Mouse (Mus musculus) right cerebral cortex, postnatal 36 days (tissue): ENCODE data around the gene Gm17334.

ENCODE experiments used
- DNase-seq, 2 experiments: peaks; one replicate each; pipeline ENCODE4 v3.0.0; 2022; ENCODE audit warnings: low spot score in 2 of 2, mixed read lengths in 1 of 2

Gene Gm17334

DNA sequence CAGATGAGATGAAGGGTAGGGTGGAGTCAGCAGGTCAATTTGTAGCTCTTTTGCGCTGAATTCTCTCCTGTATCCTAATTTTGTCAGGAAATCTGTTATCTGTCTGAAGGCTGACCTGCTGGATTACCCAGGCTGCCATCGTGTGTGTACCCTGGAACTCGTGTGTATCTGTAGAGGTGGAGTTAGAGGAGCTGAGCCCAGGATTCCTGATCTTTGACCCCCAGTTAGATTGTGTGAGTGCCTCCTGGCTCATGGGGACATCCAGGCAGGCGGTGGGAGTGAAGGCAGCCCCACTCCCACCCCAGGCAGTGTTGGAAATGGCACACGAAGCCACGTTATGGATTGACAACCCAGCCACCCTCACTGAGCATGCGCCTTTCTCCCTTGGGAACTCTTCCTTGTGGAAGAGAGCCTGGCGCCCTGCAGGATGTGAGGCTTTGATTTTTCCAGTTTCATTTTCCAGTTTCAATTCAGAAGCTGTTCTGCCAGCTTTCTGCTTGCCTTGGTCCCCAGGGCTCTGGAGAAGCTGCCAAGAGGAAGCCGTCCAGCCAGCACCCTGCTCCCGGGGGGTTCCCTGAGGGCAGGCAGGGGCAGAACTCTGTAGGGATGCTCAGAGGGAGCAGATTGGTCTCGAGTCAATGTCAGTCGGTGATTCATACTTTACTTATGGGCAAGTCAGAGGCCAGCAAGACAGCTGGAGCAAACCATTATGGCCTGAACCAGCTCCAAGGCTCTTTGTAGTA, 23.6 kb upstream of the Gm17334 start:
- DNase-seq: no peak

DNA sequence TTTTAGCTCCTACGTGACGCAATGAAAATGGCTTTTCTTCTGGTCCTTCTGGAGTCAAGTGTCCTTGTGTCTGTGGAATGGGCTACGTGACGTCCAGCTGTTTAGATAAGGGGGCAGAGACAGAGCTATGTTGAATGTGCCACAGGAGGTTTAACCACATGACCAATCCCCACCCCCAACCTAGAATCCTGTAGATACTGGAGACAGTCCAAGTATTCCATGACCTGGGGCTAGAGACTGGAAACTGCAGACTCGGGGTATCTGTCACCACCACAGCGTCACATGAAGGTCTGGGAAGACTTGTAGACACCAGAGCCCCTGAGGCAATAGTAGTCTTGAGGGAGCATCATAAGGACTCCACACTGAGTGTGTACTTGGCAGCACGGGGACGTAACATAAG, 22.8 kb upstream of the Gm17334 start:
- DNase-seq: no peak

DNA sequence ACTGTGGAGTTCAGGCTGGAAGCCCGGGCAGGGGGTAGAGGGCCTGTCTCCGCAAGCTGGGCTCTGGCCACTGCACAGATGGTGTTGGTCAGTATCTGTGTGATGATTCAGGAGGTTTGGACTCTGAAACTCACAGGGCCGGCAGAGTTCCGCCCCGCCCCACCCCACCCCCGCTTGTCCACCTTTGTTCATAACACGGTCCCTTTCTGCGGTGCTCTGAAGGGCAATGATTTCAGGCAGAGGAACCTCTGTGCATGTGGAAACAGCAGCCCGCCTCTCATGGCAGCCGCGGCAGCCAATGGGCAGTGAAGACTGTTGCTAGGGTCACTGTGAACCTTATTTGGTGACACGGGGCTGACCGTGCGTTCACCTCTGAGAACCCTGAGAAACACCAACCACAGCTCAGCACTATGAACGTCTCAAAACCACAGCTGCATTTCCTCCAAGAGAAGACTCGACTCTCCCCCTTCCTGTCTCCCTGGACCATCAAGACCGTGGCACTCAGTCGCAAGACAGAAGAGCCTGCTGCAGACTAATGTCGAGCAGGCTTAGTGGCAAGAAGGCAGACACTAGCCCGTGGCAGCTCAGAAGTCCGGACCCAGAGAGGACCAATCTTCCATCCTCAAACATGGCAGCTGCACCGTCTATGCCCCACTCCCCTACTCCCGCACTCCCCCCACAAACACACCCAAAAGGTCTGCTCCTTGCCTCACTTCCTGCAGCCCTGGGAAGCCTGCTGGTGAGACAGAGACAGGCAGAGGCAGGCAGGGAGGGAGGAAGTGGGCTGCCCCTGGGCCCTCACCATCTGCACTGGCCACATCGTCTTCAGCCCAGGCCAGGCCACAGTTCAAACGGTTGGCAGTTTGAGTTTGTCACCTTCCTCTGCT, 21.9 kb upstream of the Gm17334 start:
- no peak for DNase-seq

DNA sequence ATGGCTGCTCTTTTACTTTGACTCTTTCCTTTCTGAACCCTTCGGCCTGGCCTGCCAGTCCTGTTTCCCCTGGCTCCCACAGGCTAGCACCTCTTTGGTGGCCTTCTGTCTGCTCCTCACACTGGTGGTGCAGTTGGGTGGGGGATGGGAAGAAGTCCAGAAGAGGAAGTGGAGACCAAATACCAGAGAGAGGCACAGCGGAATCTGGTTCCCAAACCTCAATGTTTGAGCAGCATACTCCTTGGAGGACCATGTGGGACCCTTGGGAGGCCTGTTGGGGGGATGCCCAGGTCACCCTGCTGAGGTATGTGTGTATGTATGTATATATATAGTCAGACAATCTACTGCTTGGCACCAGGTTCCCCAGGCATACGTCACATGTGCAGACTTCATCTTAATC, 21.0 kb upstream of the Gm17334 start:
- no peak for DNase-seq

DNA sequence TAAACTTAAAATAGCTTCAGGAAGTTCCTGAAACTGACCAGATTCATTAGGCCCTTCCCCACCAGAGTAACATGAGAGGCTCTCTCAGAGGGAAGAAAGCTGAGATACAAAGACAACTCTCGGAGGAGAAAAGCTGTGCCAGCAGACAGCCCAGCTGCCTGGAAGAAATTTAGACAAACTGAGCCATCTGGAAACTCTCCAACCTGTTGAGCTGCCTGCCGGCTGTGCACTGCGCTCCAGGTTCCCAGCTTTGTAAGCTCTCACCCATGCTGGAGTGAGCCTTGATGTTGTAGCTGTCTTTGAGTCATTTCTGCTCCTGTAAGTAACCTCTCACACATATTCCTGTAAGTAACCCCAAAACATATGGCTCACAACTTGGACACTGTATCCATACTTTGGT, 20.0 kb upstream of the Gm17334 start:
- DNase-seq: peak; percentile 24 to 31

DNA sequence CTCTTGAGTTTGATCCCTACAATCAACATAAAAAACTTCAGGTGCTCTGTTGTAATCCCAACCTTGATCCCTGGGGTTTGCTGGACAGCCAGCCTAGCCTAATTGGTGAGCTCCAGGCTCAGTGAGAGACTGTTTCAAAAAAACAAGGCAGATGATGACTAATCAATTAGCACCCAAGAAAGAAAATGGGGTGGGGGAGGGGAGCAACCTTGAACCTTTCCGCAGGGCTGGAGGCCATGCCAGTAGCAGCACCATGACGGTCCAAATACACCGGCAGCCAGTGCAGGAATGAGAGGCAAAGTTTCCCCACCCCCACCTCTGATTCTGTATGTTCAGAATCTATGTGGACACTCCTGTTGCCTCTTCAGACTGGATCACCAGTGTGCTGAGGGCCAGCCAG, 16.3 kb upstream of the Gm17334 start:
- DNase-seq: no peak

DNA sequence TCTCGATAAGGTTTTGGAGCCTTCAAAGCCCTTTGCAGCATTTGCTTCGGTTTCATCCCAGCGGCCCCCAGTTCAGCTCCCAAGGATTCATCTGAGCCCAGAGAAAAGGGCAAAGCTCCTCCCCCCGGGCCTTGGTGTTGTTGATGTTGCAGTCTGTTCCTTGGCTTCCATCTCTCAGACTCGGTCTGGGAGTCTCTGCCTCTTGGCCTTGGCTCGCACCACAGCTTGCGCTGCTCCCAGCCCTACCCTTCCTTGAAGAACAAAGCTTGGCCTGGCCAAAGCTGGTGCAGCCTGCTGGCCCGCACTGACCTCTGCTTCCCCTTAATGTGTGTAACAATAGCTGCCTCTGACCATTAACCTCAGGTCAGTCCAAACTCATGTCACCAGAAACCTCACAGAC, 15.2 kb upstream of the Gm17334 start:
- DNase-seq: no peak

DNA sequence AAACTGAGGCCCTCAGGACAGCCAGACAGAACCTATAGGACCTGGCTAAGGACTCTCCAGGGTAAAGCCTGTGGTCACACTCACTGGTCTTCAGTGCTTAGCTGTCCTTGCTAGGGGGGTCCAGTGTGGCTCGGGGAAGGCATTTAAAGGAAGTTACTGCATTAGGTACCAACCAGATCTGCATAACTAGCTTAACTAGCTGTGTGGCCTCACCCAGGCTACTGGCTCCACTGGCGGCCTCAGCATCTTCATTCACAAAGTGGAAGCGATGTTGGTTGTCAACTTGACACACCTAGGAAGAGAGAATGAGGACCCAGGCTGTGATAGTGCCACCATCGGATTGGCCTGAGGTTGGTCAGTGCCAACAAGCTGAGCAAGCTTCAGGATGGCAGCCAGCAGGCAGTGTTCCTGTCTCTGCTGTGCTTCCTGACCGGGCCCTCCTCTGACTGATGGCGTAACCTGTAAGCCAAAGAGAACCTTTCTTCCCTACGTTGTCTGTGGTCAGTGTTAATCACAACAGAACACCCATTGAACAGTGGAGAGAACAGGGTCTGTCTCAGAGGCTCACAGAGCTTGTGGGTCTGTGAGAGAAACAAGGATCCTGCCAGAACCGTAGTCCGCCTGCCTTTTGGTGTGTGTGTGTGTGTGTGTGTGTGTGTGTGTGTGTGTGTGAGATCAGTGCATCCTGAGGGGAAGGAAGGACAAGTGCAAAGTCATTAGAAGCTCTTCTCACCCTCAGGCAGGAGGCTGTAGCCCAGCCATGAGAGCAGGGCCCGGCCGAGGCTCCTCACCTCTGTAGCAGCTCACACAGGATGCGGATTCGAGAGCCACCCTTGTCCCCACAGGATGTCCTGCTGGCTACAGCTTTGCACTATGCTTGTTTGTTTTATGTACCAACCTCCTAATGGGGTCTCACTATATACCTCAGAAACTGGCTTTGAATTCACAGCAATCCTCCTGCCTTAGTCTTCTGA, 13.4 kb upstream of the Gm17334 start:
- DNase-seq: no peak

DNA sequence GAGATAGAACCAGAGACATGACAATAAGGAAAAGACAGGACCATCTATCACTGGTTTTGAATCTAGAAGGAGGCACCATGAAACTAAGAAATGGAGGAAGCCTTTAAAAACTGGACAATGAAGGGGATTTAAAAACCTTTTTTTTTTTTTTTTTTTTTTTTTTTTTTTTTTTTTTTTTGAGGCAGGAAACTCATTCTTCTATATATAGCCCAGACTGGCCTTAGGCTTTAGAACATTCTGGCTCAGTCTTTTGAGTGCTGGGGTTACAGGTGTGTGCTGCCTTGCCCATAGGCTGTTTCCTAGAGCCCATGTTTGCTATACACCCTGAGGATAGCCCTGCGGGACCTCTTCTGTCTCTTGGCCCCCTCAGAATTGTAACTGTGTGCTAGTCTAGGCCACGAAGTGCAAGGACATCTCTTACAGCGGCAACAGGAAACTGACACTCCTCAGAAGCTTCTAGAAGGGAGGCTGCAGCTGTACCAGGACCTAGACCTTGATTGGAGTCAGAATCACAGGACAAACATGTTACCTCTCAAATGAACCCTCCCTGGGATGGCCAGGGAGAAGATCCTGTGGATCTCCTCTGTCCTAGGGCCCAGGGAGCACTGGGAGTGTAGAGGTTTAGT, 12.4 kb upstream of the Gm17334 start:
- no peak for DNase-seq

DNA sequence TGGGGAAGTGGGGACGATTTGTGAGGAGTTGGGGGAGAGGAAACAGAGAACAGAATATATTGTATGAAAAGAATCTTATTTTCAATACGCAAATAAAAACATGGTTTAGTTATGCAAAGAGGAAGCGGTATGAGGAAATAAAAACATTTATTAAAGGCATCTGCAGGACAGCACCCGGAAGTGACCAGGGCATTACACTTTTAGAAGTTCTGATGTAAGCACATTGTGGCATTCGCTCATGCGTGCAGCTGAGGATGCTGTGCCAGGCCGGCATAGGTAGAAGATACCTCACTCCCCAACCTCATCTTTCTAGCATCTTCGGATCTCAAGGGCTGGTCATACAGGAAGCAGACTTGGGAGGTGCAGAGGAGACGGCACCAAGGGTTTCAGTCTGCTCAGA, 10.3 kb upstream of the Gm17334 start:
- DNase-seq: no peak

DNA sequence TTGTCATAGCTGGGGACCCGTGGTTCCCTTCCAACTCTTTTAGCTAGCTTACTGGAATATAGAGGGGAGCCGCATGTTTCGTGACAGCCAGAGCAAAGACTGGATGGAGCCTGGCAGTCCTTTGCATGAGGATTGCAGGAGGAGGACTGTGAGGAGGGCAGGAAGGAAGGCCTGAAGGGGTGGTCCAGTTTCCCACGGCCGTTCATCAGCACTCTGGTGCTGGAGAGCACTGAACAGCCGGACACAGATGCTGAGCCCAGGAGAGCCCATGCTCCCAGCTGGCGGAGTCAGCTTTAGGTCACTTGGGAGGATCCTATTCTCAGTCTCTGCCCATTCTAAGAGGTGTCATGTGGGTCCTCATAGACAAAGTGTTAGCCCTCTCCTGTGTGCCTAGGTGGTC, 9.0 kb upstream of the Gm17334 start:
- DNase-seq: no peak

DNA sequence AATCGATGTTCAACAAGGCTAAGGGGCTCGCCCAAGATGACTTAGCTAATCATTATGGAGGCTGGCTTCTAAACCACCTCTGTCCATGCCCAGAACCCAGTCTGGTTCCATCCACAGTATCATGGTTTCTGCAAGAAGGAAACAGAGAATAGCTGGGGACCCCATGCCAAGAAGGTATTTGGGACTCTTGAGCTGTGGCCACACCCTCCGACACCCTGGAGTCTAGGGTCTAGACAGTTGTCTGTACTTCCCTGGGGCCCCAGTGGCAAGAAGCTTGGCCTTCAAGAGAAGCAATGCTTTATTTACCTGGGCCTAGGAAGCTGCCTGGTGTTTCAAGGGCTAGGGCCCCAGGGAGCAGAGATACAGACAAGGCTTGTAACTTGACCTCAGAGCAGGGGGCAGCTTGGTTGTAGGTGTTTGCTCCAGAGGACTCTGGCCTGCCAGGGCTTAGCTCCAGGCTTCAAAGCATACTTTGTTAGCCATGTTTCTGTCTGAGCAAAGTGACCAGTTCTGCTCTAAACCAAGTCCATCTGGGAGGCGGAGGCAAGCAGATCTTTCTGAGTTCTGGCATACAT, 8.3 kb upstream of the Gm17334 start:
- no peak for DNase-seq

DNA sequence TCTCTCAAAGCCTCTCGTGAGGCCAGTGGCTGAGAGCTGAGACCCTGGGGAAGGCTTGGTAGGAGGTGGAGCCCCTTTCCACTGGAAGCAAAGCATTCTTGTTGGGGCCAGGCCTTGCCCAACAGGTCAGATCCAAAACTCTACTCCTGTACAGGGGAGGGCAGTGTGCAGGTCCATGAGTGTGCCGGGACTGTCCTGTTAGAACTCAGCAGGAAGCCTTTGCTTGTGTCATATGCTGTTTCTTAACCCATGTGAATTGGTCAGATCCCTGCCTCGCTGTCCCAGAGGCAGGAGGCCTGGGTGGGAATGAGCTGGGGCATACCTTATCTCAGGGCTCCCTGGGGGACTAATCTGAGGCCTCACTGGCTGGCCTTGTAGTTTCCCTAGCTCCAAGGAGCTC, 7.3 kb upstream of the Gm17334 start:
- no peak for DNase-seq

DNA sequence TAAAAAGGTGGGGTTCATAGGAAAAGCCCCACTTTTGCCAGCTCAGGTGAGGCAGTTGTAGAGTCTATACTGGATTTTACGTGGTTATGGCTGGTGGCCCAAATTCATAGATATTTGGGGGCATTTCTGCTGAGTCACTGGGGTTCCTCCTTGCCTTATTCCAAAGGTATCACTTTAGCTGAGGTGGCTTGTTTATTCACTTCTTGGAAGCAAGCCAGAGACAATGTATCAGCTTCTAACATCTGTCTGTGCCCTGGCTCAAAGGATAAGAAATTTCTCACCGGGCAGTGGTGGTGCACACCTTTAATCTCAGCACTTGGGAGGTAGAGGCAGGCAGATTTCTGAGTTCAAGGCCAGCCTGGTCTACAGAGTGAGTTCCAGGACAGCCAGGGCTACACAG, 6.8 kb upstream of the Gm17334 start:
- DNase-seq: no peak

DNA sequence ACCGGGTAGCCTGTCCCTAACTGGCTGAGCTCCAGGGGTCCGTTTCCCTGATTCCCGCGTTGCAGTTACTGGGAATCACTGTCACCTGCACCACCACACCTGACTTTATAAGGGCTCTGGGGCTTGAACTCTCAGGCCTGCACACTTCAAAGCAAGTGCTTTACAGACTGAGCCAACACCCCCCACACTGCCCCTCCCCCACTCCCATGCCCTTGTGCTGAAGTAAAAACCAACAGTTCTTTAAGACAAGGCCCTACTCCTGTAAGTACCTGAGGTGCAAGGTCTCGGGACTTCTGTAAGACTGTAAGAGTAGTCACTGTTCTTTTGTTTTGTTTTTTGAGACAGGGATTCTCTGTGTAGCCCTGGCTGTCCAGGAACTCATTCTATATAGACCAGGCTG, 5.5 kb upstream of the Gm17334 start:
- DNase-seq: no peak

DNA sequence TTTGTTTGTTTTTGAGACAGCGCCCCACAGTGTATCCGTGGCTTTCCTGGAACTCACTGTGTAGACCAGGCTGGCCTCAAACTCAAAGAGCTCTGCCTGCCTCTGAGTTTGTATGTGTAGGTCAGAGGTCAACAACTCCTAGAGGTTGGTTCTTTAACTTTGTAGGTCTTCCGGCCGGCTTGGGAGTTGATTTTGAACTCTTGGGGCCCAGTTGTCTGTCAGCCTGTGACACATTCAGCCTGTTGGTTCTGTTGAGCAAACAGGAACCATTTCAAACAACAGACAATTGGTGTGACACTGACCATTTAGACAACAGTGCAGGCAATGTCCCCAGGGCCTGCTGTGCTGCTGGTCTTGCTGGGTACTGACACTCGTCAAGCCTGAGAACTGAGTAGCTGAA, 4.7 kb upstream of the Gm17334 start:
- DNase-seq: no peak

DNA sequence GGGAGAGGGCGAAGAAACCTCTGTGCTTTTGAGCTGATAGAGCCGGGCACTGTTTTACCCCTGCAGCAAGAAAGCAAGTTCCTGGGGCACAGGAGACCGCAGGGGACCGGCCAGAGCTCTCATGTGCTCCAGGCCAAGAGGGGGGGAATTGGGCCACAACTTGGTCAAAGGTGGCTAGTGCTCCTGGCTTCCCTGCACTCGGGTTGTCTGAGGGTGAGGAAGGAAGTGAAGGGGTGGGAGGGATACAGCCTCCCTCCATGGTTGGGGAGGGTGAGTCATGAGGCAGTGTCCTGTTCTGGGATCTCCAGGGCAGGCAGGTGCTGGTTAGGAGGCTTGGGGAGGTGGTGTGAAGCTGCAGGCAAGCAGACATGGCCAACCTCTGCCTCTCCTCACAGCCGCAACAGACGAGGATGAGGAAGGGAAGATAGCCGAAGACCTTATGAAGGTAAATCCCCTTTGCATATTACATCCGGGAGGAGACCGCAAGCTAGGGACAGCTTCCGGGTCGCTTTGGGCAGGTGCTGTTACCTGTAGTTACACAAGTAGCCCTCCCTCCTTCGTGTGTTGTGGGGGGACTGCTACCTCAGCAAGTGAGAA, 1.8 kb upstream of the Gm17334 start:
- DNase-seq: no peak

DNA sequence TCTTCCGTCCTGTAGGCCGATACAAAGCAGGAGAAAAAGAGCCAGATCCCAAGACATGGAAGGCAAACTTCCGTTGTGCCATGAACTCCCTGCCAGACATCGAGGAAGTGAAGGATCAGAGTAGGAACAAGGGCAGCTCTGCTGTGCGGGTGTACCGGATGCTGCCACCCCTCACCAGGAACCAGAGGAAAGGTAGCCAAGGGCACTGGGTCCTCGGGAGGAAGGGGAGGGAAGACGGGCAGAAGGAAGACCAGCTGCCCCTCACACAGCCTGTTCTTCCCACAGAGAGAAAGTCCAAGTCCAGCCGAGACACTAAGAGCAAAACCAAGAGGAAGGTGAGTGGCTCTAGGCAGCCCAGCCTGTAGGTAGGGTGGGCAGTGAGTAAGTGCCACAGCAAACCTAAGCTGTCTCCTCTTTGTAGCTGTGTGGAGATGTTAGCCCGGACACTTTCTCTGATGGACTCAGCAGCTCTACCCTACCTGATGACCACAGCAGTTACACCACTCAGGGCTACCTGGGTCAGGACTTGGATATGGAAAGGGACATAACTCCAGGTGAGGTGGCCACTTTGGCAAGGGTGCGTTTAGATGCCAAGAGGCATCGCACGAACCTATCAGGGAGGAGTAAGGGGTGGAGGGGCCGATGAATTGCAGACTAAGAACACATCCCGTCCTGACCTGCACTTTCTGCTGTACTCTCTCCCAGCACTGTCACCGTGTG, 814 bp upstream of the Gm17334 start:
- no peak for DNase-seq

DNA sequence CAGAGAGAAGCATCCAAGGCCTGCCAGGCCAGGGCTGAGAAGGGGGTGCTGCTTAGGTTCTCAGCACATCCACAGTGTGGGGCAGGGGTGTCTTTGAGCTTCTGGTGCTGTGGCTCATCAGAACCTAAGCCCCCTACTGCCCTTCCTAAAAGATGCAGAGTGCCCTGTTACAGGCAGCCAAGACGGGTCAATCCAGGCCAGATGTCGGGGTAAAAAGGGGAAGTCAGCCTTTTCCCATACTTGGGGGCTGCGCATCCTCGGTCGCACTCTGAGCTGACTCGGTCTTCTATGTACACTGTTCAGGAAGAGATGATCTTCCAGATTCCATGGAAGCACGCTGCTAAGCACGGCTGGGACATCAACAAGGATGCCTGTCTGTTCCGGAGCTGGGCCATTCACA, 451 bp downstream of the Gm17334 start:
- DNase-seq: no peak
